Mouse (Mus musculus) liver, embryonic 16.5 days (tissue): ENCODE results near the gene Igdcc3. TPM values are rescaled to one million over a fixed set of nuclear protein-coding genes. Genes with fewer than 3 reads are reported as not detected.
A peak's percentile ranks its signal among the peaks of the same experiment; 100 is the strongest.

ENCODE experiments used
- ATAC-seq: fragments of 200-750 bp; cut with Nextera tagmentation; 2 replicates; pipeline ENCODE4 v1.8.0; 2017; ENCODE audit warnings: low read depth, mild to moderate bottlenecking, moderate number of reproducible peaks, moderate library complexity
- H3K27ac ChIP-seq: fragments of 300-500 bp; sonication (generic); 2 replicates; pipeline ENCODE4 v1.5.1; 2014; ENCODE audit warnings: mild to moderate bottlenecking, low read length
- H3K27me3 ChIP-seq: fragments of 300-500 bp; sonication (generic); 2 replicates; pipeline ENCODE4 v1.6.1; 2014; ENCODE audit warnings: low read depth, low read length, mixed read lengths; ENCODE audit not compliant: control insufficient read depth, insufficient read depth
- H3K36me3 ChIP-seq: fragments of 300-500 bp; sonication (generic); 2 replicates; pipeline ENCODE4 v1.6.1; 2014; ENCODE audit warnings: mild to moderate bottlenecking; ENCODE audit not compliant: control insufficient read depth, insufficient read depth
- H3K4me1 ChIP-seq: fragments of 300-500 bp; sonication (generic); 2 replicates; pipeline ENCODE4 v1.6.1; 2014; ENCODE audit warnings: low read depth, low read length, mixed read lengths; ENCODE audit not compliant: control insufficient read depth
- H3K4me2 ChIP-seq: fragments of 300-500 bp; sonication (generic); 2 replicates; pipeline ENCODE4 v1.6.1; 2014; ENCODE audit warnings: low read depth, low read length, mixed read lengths
- H3K4me3 ChIP-seq: fragments of 300-500 bp; sonication (generic); 2 replicates; pipeline ENCODE4 v1.5.1; 2014; ENCODE audit warnings: low read depth, mild to moderate bottlenecking, low read length
- H3K9ac ChIP-seq: fragments of 300-500 bp; sonication (generic); 2 replicates; pipeline ENCODE4 v1.6.1; 2014; ENCODE audit warnings: low read depth, low read length
- H3K9me3 ChIP-seq: fragments of 300-500 bp; sonication (generic); replicated peaks from 2 replicates; pipeline ENCODE4 v1.6.1; 2016; ENCODE audit warnings: low read length; ENCODE audit not compliant: control insufficient read depth
- WGBS: fragments of 180-500 bp; shearing (Covaris S2); extraction: QIAGEN DNeasy Blood & Tissue Kit; methylation state at CpG from one replicate; pipeline ENCODE4 v1.1.7; 2014; ENCODE audit not compliant: insufficient replicate concordance; 5-methylcytosine and 5-hydroxymethylcytosine counted together
- polyA plus RNA-seq: library from polyadenylated mRNA; unstranded; fragments of >200 nt; fragmentation: Nextera tagmentation; extraction: Ambion mirVana; gene quantifications from 2 replicates; pipeline ENCODE4 v1.2.1, GENCODE M21; 2015

Gene Igdcc3
- polyA plus RNA-seq, 1 experiment from 2014 or later: 0.04 TPM

DNA sequence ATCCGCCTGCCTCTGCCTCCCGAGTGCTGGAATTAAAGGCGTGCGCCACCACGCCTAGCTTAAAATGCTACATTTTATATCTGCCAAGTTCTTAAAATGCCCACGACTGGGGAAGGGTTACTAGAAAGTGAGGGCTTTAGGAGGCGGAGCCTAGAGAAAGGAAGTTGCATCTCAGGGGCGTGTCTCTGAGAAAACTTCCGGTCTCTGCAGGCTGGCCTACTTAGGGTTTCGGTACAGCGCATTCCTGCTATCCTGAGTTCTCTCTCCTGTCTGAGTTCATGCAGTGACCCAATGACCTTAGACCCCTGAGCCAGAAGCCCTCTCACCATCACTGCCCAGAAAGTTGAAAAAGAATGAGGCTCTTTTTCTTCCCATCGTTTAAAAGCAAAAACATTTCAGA, 52.2 kb downstream of the Igdcc3 start:
- Histone ChIP-seq H3K4me3 (no peak overlapping the region), H3K27me3 (no peaks in the 10 kb centered on the region), H3K9ac (no peak overlapping the region), H3K4me1 (peaks cover 47% of the 10 kb centered on the region), H3K9me3 (no peaks in the 10 kb centered on the region), H3K4me2 (peak overlapping the region; percentile 28), H3K36me3 (no peaks in the 10 kb centered on the region), H3K27ac (no peak overlapping the region)
- WGBS: 52% methylated on average over 12 of the region's 12 CpGs
- ATAC-seq: no peak

DNA sequence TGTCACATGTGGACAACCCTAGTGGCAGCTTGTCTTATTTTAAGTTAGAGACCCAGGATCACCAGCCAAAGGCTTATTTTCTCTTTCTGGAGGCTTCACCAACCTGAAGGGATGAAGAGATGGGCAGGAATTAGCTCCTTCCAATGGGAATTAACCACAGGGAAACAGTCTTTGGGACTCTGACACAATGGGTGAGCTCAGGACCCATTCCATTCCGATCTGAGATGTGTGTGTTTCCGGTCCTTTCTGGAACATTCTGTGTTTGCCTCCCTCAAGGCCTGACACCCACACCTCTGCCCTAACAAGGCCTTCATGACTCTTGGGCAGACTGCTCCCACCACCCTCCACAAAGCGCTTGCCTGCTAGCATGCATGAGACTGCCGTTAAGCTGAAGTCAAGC, 54.1 kb downstream of the Igdcc3 start, which contains the start of gene Parp16:
TSS of gene Parp16 (plus strand) at position 301 of the 400 bp plus-strand sequence.
- H3K4me3 ChIP-seq: no peak within 1 kb of the TSS
- peak within 1 kb of the TSS; percentile 96 for H3K27ac ChIP-seq
- H3K4me2 ChIP-seq: peak within 1 kb of the TSS; percentile 46
- peaks cover 60% of the 10 kb centered on the region for H3K4me1 ChIP-seq
- 73% methylated on average over 4 of the region's 4 CpGs for WGBS
- ATAC-seq: no peak
- no peaks in the 10 kb centered on the region for H3K27me3 ChIP-seq
- no peaks in the 10 kb centered on the region for H3K9me3 ChIP-seq
- H3K9ac ChIP-seq: peak within 1 kb of the TSS; percentile 59
- no peaks in the 10 kb centered on the region for H3K36me3 ChIP-seq

DNA sequence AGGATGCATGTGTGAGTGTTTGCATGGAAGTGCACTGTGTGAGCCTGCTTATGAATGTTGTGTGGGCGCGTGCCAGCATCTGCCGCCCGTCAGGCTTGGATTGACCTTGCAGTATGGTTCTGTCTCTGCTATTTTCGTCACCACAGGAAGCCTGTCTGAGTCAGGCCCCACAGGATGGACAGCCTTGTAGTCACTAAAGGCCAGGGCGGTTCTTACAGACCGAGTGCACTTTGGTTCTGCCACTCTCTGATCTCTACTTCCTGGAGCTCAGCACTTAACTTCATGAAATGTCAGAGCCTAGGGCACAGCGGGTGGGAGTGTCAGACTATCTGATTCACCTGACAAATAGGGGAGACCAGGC, 54.6 kb downstream of the Igdcc3 start:
- 14% methylated on average over 8 of the region's 8 CpGs for WGBS
- no peaks in the 10 kb centered on the region for H3K27me3 ChIP-seq
- H3K4me2 ChIP-seq: peak overlapping the region; percentile 46

DNA sequence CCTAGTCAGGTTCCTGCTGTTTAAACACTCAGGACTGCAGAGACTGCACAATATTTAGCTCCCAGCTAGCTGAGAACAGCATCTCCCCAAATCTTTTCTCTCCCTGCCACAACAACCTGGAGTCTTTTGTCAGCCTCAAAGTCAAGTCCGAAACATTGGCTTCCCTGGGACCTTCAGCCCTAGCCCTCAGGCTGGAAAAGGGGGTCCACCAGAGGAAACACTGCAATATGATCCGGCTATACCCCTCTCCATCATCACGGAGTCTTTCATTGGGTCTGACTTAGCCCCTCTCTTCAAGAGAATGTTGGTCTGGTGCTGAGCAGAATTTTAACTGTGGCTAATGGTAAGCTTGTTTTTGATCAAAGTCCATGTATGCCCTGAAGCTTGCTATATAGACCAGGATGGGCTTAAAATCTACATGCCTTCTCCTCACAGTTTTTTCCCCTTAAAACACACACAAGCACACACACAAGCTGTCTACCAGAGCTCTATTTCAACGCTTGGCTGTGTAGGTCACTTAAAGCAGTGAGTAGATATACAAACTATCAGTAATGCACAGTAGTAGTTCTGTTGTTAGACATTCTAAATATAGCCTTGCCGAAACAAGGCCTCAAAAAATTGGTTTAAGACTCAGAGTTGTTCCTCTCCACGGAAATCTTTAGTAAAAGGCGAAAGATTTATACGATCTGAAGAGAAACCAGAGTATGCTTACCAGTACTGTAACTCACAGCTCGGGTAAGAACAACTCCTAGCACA, 55.2 kb downstream of the Igdcc3 start:
- Histone ChIP-seq H3K9me3 (no peaks in the 10 kb centered on the region), H3K4me1 (peaks cover 71% of the 10 kb centered on the region), H3K9ac (peak overlapping the region; percentile 59), H3K27me3 (no peaks in the 10 kb centered on the region), H3K27ac (peak overlapping the region; percentile 96), H3K4me2 (peak overlapping the region; percentile 46), H3K36me3 (no peaks in the 10 kb centered on the region), H3K4me3 (peak overlapping the region; percentile 13)
- 4% methylated on average over 9 of the region's 9 CpGs for WGBS
- ATAC-seq: peak; percentile 86

More for the DNA sequence above, 54.6 kb downstream of the Igdcc3 start:
- Histone ChIP-seq H3K36me3 (no peaks in the 10 kb centered on the region), H3K27ac (peak overlapping the region; percentile 96), H3K9ac (peak overlapping the region; percentile 59), H3K4me1 (peaks cover 65% of the 10 kb centered on the region), H3K4me3 (no peak overlapping the region), H3K9me3 (no peaks in the 10 kb centered on the region)
- ATAC-seq: no peak

DNA sequence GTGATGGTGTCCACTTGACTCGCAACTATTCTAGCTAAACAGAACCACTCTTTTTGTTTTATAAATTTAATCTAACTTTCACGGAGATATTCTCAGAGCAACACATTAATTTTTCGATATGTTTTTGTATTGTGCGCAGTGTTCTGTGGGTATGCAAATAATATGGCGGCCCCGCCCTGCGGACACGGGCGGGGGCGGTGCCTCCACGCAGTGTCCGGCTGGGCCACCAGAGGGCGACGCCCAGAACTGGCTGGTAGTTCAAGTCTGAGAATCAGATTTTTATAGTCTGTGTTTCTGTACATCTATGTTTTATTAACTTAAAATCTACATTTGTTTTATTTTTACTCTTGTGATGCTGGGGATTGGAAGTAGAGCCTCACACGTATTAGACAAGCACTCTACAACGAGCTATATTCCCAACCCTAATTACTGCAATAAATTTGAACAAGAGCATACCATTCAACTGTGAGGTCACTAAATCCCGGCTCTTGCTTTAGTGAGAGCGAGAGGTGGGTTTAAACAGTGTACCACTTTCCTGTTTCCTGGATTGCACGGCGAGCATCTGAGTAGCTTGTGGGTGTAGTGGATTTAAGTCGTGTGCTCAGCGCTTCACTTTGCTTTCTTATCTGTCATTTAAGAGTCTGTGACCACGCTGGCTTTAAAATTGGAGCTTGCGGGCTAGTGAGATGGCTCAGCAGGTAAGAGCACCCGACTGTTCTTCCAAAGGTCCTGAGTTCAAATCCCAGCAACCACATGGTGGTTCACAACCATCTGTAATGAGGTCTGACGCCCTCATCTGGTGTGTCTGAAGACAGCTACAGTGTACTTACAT, 56.0 kb downstream of the Igdcc3 start:
- peak overlapping the region; percentile 13 for H3K4me3 ChIP-seq
- no peaks in the 10 kb centered on the region for H3K9me3 ChIP-seq
- peak; percentile 69 for ATAC-seq
- no peaks in the 10 kb centered on the region for H3K36me3 ChIP-seq
- H3K4me2 ChIP-seq: peak overlapping the region; percentile 46
- H3K4me1 ChIP-seq: peaks cover 63% of the 10 kb centered on the region
- peak overlapping the region; percentile 96 for H3K27ac ChIP-seq
- no peaks in the 10 kb centered on the region for H3K27me3 ChIP-seq
- H3K9ac ChIP-seq: peak overlapping the region; percentile 59
- WGBS: 8% methylated on average over 26 of the region's 26 CpGs

DNA sequence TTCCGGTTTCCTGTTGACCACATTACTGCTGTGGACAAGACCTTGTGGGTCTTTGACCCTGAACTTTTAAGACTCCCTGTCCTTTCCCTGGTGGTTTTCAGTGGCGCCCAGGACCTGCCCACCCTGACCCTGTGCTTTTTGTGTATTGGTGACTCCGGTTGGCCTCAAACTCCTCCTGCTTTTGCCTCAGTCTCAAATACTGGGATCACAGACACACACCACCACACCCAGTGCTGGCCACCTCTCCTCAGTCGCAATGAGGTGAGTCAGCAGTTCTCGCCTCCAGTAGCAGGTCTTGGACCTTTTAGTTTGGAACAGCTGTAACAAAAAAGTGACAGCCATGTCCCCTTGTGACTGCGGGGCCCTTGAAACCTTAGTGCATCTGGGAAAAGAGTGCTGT, 56.8 kb downstream of the Igdcc3 start:
- peaks cover 57% of the 10 kb centered on the region for H3K4me1 ChIP-seq
- peak overlapping the region; percentile 46 for H3K4me2 ChIP-seq
- peak overlapping the region; percentile 91 for H3K27ac ChIP-seq
- H3K9ac ChIP-seq: peak overlapping the region; percentile 56
- 50% methylated on average over 6 of the region's 6 CpGs for WGBS
- no peaks in the 10 kb centered on the region for H3K27me3 ChIP-seq
- H3K9me3 ChIP-seq: no peaks in the 10 kb centered on the region
- peak; percentile 42 for ATAC-seq
- no peak overlapping the region for H3K4me3 ChIP-seq
- no peaks in the 10 kb centered on the region for H3K36me3 ChIP-seq

DNA sequence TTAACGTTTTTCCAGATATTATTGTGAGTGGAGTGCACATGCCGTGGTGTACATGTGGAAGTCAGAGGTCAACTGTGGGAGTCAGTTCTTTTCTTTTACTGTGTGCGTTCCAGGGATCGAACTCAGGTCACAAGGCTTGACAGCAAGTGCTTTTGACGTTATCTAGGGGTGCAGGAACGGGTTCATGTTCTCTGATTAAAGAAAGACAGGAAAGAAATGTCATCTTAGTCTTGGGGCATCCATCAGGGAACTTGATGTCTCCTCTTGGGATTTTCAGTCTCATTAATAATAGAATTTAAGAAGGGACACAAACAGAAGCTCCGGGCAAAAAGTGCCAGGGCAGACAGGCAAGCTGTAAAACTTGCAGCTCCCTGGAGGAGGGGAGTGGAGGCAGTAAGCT, 58.7 kb downstream of the Igdcc3 start:
- H3K4me3 ChIP-seq: no peak overlapping the region
- H3K9ac ChIP-seq: peak overlapping the region; percentile 16; the same call in 1 of the 2 replicates
- no peak for ATAC-seq
- no peaks in the 10 kb centered on the region for H3K9me3 ChIP-seq
- no peaks in the 10 kb centered on the region for H3K27me3 ChIP-seq
- no peak overlapping the region for H3K4me2 ChIP-seq
- no peaks in the 10 kb centered on the region for H3K36me3 ChIP-seq
- peak overlapping the region; percentile 88 for H3K27ac ChIP-seq
- peaks cover 55% of the 10 kb centered on the region for H3K4me1 ChIP-seq
- WGBS: 37% methylated on average over 7 of the region's 7 CpGs

DNA sequence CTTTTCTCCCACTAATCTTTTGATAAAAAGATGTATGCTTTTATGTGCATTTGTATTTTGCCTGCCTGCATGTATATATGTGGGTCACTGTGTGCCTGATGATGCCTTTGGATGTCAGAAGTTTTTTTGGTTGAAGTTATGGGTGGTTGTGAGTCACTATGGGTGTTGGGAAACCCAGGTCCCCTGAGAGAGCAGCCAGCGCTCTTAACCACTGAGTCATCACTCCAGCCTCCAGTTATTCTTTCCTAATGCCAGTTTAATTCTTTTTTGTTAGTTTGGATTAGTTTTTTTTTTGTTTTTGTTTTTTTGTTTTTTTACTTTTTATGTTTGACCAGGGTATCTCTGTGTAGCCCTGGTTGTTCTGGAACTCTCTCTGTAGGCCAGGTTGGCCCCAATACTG, 59.6 kb downstream of the Igdcc3 start:
- H3K27me3 ChIP-seq: no peaks in the 10 kb centered on the region
- no peaks in the 10 kb centered on the region for H3K36me3 ChIP-seq
- H3K27ac ChIP-seq: peak overlapping the region; percentile 88
- peak overlapping the region; percentile 46 for H3K9ac ChIP-seq
- 74% methylated on average over 1 of the region's 1 CpGs for WGBS
- peaks cover 51% of the 10 kb centered on the region for H3K4me1 ChIP-seq
- H3K4me3 ChIP-seq: no peak overlapping the region
- no peaks in the 10 kb centered on the region for H3K9me3 ChIP-seq
- no peak for ATAC-seq
- no peak overlapping the region for H3K4me2 ChIP-seq

DNA sequence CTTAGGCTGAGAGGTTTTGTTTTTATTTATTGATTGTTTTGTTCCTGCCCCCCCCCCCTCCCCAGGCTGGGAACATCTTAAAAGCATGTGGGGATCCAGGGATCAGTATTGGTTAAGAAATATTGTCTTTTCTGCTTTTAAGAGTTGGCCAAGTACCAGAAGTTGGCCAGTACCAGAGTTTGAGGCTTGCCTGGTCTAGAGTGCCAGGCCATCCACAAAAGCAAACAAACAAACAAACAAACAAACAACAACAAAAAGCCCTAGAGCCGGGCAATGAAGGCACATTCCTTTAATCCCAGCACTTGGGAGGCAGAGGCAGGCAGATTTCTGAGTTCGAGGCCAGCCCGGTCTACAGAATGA, 60.0 kb downstream of the Igdcc3 start:
- Histone ChIP-seq H3K36me3 (no peaks in the 10 kb centered on the region), H3K27me3 (no peaks in the 10 kb centered on the region), H3K4me2 (no peak overlapping the region), H3K9me3 (no peaks in the 10 kb centered on the region), H3K27ac (peak overlapping the region; percentile 88), H3K9ac (peak overlapping the region; percentile 46), H3K4me3 (no peak overlapping the region), H3K4me1 (peaks cover 47% of the 10 kb centered on the region)
- no peak for ATAC-seq
- WGBS: 18% methylated on average over 3 of the region's 3 CpGs
